Mouse (Mus musculus) right cerebral cortex, postnatal 25 days (tissue): ENCODE results near the gene Hdac11.

Source experiments
- DNase-seq: peaks from one replicate; pipeline ENCODE4 v3.0.0; 2022

The Hdac11 gene

GRCm38 (mm10) chr6:91139846-91140245 is 16.6 kb upstream of the Hdac11 start:
- DNase-seq: peak; percentile 67

- DNase-seq: no peak
Observed at GRCm38 (mm10) chr6:91145056-91145455, 11.4 kb upstream of the Hdac11 start.

- DNase-seq: no peak
Observed at GRCm38 (mm10) chr6:91145572-91145971, 10.9 kb upstream of the Hdac11 start.

GRCm38 (mm10) chr6:91146443-91147151 is 9.9 kb upstream of the Hdac11 start:
- no peak for DNase-seq

- DNase-seq: no peak
Observed at GRCm38 (mm10) chr6:91147152-91147770, 9.2 kb upstream of the Hdac11 start.

GRCm38 (mm10) chr6:91152892-91153548 is 3.4 kb upstream of the Hdac11 start:
- peak; percentile 48 for DNase-seq

GRCm38 (mm10) chr6:91153549-91154064 is 2.9 kb upstream of the Hdac11 start:
- peak; percentile 83 for DNase-seq

- DNase-seq: no peak
Observed at GRCm38 (mm10) chr6:91154685-91155084, 1.8 kb upstream of the Hdac11 start.

- DNase-seq: no peak
Observed at GRCm38 (mm10) chr6:91155286-91155685, 1.2 kb upstream of the Hdac11 start.

GRCm38 (mm10) chr6:91156062-91156461 is 403 bp upstream of the Hdac11 start:
- no peak for DNase-seq

- no peak for DNase-seq
Observed at GRCm38 (mm10) chr6:91157237-91157570, 739 bp downstream of the Hdac11 start.

GRCm38 (mm10) chr6:91159047-91159446 is 2.6 kb downstream of the Hdac11 start:
- DNase-seq: no peak

GRCm38 (mm10) chr6:91160399-91160798 is 3.9 kb downstream of the Hdac11 start:
- no peak for DNase-seq

GRCm38 (mm10) chr6:91160976-91161375 is 4.5 kb downstream of the Hdac11 start:
- no peak for DNase-seq

- no peak for DNase-seq
Observed at GRCm38 (mm10) chr6:91161506-91162235, 5.2 kb downstream of the Hdac11 start.

GRCm38 (mm10) chr6:91162314-91162713 is 5.8 kb downstream of the Hdac11 start:
- DNase-seq: no peak

GRCm38 (mm10) chr6:91163195-91163911 is 6.9 kb downstream of the Hdac11 start:
- no peak for DNase-seq

- no peak for DNase-seq
Observed at GRCm38 (mm10) chr6:91164584-91164983, 8.1 kb downstream of the Hdac11 start.

- peak; percentile 69 for DNase-seq
Observed at GRCm38 (mm10) chr6:91165210-91165609, 8.7 kb downstream of the Hdac11 start.

- DNase-seq: no peak
Observed at GRCm38 (mm10) chr6:91167828-91168227, 11.4 kb downstream of the Hdac11 start.

GRCm38 (mm10) chr6:91169129-91169528 is 12.7 kb downstream of the Hdac11 start:
- DNase-seq: no peak

- DNase-seq: no peak
Observed at GRCm38 (mm10) chr6:91171396-91171895, 15.0 kb downstream of the Hdac11 start.
